Comparison of ENCODE assay signal across 10 mouse cellular contexts in the genomic region with DNA sequence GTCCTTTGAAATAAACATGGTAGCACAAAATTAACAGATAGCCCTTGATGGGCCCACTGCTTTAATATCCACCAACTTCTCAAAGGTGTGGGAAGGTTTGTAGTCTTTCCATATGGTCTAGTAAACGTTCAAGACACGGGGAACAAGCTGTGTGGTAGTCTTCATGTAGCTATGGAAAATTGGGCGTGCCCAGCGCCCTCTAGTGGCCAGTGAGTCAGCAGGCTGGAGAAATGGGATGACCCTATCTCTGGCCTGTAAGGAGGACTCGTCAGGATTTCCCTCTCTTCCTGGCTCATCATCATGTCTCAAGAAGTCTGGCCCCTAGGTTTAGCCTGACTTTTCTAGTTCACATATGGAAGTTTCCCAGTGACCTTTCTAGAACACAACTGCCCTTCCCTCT. TPM values are rescaled to one million over a fixed set of nuclear protein-coding genes. Genes with fewer than 3 reads are reported as not detected.
DNase-seq lines count a peak whose midpoint lies in the region; ATAC-seq and TF ChIP-seq lines count a peak whose summit lies in the region.
"Had no signal": no experiment of that assay in that cellular context is flagged by ENCODE, and none has a peak within 500 bp of the region (broad histone marks: within the 10 kb centered on the region; RNA-seq: fewer than 3 reads in every experiment).

No protein-coding gene starts in this region.

- no peak overlapping the region for H3K9ac ChIP-seq in kidney, embryonic 15.5 days
- no peak overlapping the region for H3K9ac ChIP-seq in ES-Bruce4 (ENCODE audit: low read depth, poor library complexity, severe bottlenecking)
- H3K9ac ChIP-seq: embryonic facial prominence, embryonic 13.5 days; limb, embryonic 13.5 days had no signal

- no peak for ATAC-seq in kidney, embryonic 15.5 days (replicated peaks; ENCODE audit: low FRiP score)
- ATAC-seq in erythroid progenitor cell, adult 5-6 weeks (replicated peaks; ENCODE audit: low FRiP score, poor library complexity, severe bottlenecking), result 0 out of 2 replicates have a peak, but pooled peaks have one; percentile 41

- TF ChIP-seq CTCF in ES-Bruce4 (IDR thresholded peaks at IDR 0.05; ENCODE audit: low read depth, low read length), result peak; percentile 86

- no peaks in the 10 kb centered on the region for H3K27me3 ChIP-seq in kidney, embryonic 15.5 days
- no peaks in the 10 kb centered on the region for H3K27me3 ChIP-seq in ES-Bruce4 (ENCODE audit: control insufficient read depth, insufficient read depth, low read length, poor library complexity, severe bottlenecking)
- H3K27me3 ChIP-seq: embryonic facial prominence, embryonic 13.5 days; limb, embryonic 13.5 days had no signal

- H3K36me3 ChIP-seq in kidney, embryonic 15.5 days, result no peaks in the 10 kb centered on the region
- no peaks in the 10 kb centered on the region for H3K36me3 ChIP-seq in ES-Bruce4 (ENCODE audit: control insufficient read depth, insufficient read depth, low read length, poor library complexity, severe bottlenecking)

- H3K4me3 ChIP-seq in kidney, embryonic 15.5 days (replicated peaks), result no peak overlapping the region
- no peak overlapping the region for H3K4me3 ChIP-seq in ES-Bruce4 (ENCODE audit: low read depth, low read length)
- H3K4me3 ChIP-seq: embryonic facial prominence, embryonic 13.5 days; limb, embryonic 13.5 days had no signal

- H3K9me3 ChIP-seq in kidney, embryonic 15.5 days (replicated peaks), result no peaks in the 10 kb centered on the region
- H3K9me3 ChIP-seq in ES-Bruce4 (replicated peaks; ENCODE audit: control insufficient read depth, insufficient read depth, low read length, poor library complexity, severe bottlenecking), result no peaks in the 10 kb centered on the region
- H3K9me3 ChIP-seq: embryonic facial prominence, embryonic 13.5 days; limb, embryonic 13.5 days had no signal

- no peak for TF ChIP-seq POLR2A in ES-Bruce4 (IDR thresholded peaks at IDR 0.05; ENCODE audit: insufficient read depth, low read length)

- H3K27ac ChIP-seq in kidney, embryonic 15.5 days, result no peak overlapping the region
- no peak overlapping the region for H3K27ac ChIP-seq in ES-Bruce4 (ENCODE audit: insufficient read depth, low read length)
- H3K27ac ChIP-seq: embryonic facial prominence, embryonic 13.5 days; limb, embryonic 13.5 days had no signal

- DNase-seq in kidney, adult 11 months, result peak; percentile 46
- peak; percentile 51 for DNase-seq in c-Kit-positive CD71-positive TER-119-negative erythroid progenitor cells, embryonic 14.5 days (ENCODE audit: low read depth)
- DNase-seq in kidney, adult 9 months, result peak; percentile 64
- peak; percentile 79 for DNase-seq in lung, postnatal 36 days
- DNase-seq in spleen, postnatal 36 days (ENCODE audit: low spot score in 2 of 2), result peak; percentile 3 to 26

- no peaks in the 10 kb centered on the region for H3K4me1 ChIP-seq in kidney, embryonic 15.5 days
- no peaks in the 10 kb centered on the region for H3K4me1 ChIP-seq in ES-Bruce4 (ENCODE audit: control insufficient read depth, insufficient read depth, low read length)
- H3K4me1 ChIP-seq: embryonic facial prominence, embryonic 13.5 days; limb, embryonic 13.5 days had no signal

- no peak for TF ChIP-seq EP300 in ES-Bruce4 (IDR thresholded peaks at IDR 0.05; ENCODE audit: insufficient read depth, low read depth, low read length)

- no peak overlapping the region for H3K4me2 ChIP-seq in kidney, embryonic 15.5 days
- H3K4me2 ChIP-seq: embryonic facial prominence, embryonic 13.5 days; limb, embryonic 13.5 days had no signal

- WGBS in kidney, embryonic 15.5 days, result 25% methylated on average over 5 of the region's 5 CpGs

RNA-seq across cellular contexts. Expression of gene Sh2d7, which starts 8.8 kb away (rescaled TPM):
- not detected in 2 replicates for polyA plus RNA-seq in kidney, embryonic 15.5 days (2015; fragmentation: Nextera tagmentation; extraction: Ambion mirVana)
- polyA plus RNA-seq in ES-Bruce4 (2011; ENCODE audit: insufficient read depth, insufficient read length, low read depth, missing spikeins), result not detected in 2 replicates
- not detected in 2 replicates for total RNA-seq in erythroid progenitor cell, adult 5-6 weeks (2015; ENCODE audit: low replicate concordance)
- not detected in 2 replicates for total RNA-seq in erythroid progenitor cell, adult 5-6 weeks (2017; ENCODE audit: low replicate concordance)
- polyA plus RNA-seq: embryonic facial prominence, embryonic 13.5 days; limb, embryonic 13.5 days had no signal

RNA-seq across cellular contexts. Expression of gene Cib2, which starts 12.5 kb away (rescaled TPM):
- 15.9 and 17.4 TPM in 2 replicates for polyA plus RNA-seq in kidney, embryonic 15.5 days (2015; fragmentation: Nextera tagmentation; extraction: Ambion mirVana)
- polyA plus RNA-seq in ES-Bruce4 (2011; ENCODE audit: insufficient read depth, insufficient read length, low read depth, missing spikeins), result 4.6 and 4.8 TPM in 2 replicates
- 3.6 TPM in 1 of 2 replicates, not detected in the other for total RNA-seq in erythroid progenitor cell, adult 5-6 weeks (2015; ENCODE audit: low replicate concordance)
- total RNA-seq in erythroid progenitor cell, adult 5-6 weeks (2017; ENCODE audit: low replicate concordance), result 0.15 and 3.7 TPM in 2 replicates

RNA-seq across cellular contexts. Expression of gene Idh3a, which starts 38.6 kb away (rescaled TPM):
- 139 and 158 TPM in 2 replicates for polyA plus RNA-seq in kidney, embryonic 15.5 days (2015; fragmentation: Nextera tagmentation; extraction: Ambion mirVana)
- 134 and 140 TPM in 2 replicates for polyA plus RNA-seq in ES-Bruce4 (2011; ENCODE audit: insufficient read depth, insufficient read length, low read depth, missing spikeins)
- 26.8 and 30.3 TPM in 2 replicates for total RNA-seq in erythroid progenitor cell, adult 5-6 weeks (2015; ENCODE audit: low replicate concordance)
- 15.4 and 19.7 TPM in 2 replicates for total RNA-seq in erythroid progenitor cell, adult 5-6 weeks (2017; ENCODE audit: low replicate concordance)

RNA-seq across cellular contexts. Expression of gene Dmxl2, which starts 46.1 kb away (rescaled TPM):
- polyA plus RNA-seq in kidney, embryonic 15.5 days (2015; fragmentation: Nextera tagmentation; extraction: Ambion mirVana), result 6.3 and 6.5 TPM in 2 replicates
- 11.4 and 15.9 TPM in 2 replicates for polyA plus RNA-seq in ES-Bruce4 (2011; ENCODE audit: insufficient read depth, insufficient read length, low read depth, missing spikeins)
- total RNA-seq in erythroid progenitor cell, adult 5-6 weeks (2015; ENCODE audit: low replicate concordance), result 4.7 and 10.5 TPM in 2 replicates
- total RNA-seq in erythroid progenitor cell, adult 5-6 weeks (2017; ENCODE audit: low replicate concordance), result 1.7 and 4.2 TPM in 2 replicates

Comparison
In these comparisons a context has a peak if more than half of its experiments do, and no peak if none do; other contexts are left out.
1. DNase-seq: peak in every context shown above with its lines; median percentile 79 in lung, postnatal 36 days; 64 in kidney, adult 9 months; 51 in c-Kit-positive CD71-positive TER-119-negative erythroid progenitor cells, embryonic 14.5 days; 46 in kidney, adult 11 months; 14 in spleen, postnatal 36 days.